Mouse (Mus musculus) embryonic facial prominence, embryonic 14.5 days (tissue): ENCODE results near the gene Taf15. TPM values are rescaled to one million over a fixed set of nuclear protein-coding genes. Genes with fewer than 3 reads are reported as not detected.
A peak's percentile ranks its signal among the peaks of the same experiment; 100 is the strongest.

ENCODE experiments used
- ATAC-seq: fragments of 200-750 bp; cut with Nextera tagmentation; 2 replicates; pipeline ENCODE4 v1.8.0; 2017; ENCODE audit warnings: low read depth, moderate number of reproducible peaks, moderate TSS enrichment
- DNase-seq: peaks from one replicate; pipeline ENCODE4 v3.0.0-alpha.2; 2015; ENCODE audit warnings: low spot score
- H3K27ac ChIP-seq: fragments of 300-500 bp; sonication (generic); replicated peaks from 2 replicates; pipeline ENCODE4 v1.5.1; 2014; ENCODE audit warnings: low read depth, mild to moderate bottlenecking, low read length, moderate library complexity
- H3K27me3 ChIP-seq: fragments of 300-500 bp; sonication (generic); replicated peaks from 2 replicates; pipeline ENCODE4 v1.6.1; 2014; ENCODE audit warnings: low read length; ENCODE audit not compliant: control insufficient read depth, insufficient read depth
- H3K36me3 ChIP-seq: fragments of 300-500 bp; sonication (generic); 2 replicates; pipeline ENCODE4 v1.6.1; 2014; ENCODE audit warnings: low read length, mixed read lengths; ENCODE audit not compliant: control insufficient read depth, insufficient read depth
- H3K4me1 ChIP-seq: fragments of 300-500 bp; sonication (generic); 2 replicates; pipeline ENCODE4 v1.6.1; 2014; ENCODE audit warnings: antibody characterized with exemption, low read length; ENCODE audit not compliant: control insufficient read depth, insufficient read depth
- H3K4me2 ChIP-seq: fragments of 300-500 bp; sonication (generic); 2 replicates; pipeline ENCODE4 v1.6.1; 2014; ENCODE audit warnings: low read depth, mild to moderate bottlenecking, low read length, moderate library complexity, mixed read lengths
- H3K4me3 ChIP-seq: fragments of 300-500 bp; sonication (generic); 2 replicates; pipeline ENCODE4 v1.5.1; 2014; ENCODE audit warnings: low read depth, mild to moderate bottlenecking, low read length
- H3K9ac ChIP-seq: fragments of 300-500 bp; sonication (generic); 2 replicates; pipeline ENCODE4 v1.6.1; 2014; ENCODE audit warnings: low read depth, mild to moderate bottlenecking, low read length, moderate library complexity, mixed read lengths
- H3K9me3 ChIP-seq: fragments of 300-500 bp; sonication (generic); 2 replicates; pipeline ENCODE4 v1.6.1; 2016; ENCODE audit warnings: low read length; ENCODE audit not compliant: control insufficient read depth
- WGBS: fragments of 180-500 bp; shearing (Covaris S2); extraction: QIAGEN DNeasy Blood & Tissue Kit; methylation state at CpG from one replicate; pipeline ENCODE4 v1.1.7; 2014; 5-methylcytosine and 5-hydroxymethylcytosine counted together
- polyA plus RNA-seq: library from polyadenylated mRNA; unstranded; fragments of >200 nt; fragmentation: Nextera tagmentation; extraction: Ambion mirVana; gene quantifications from 2 replicates; pipeline ENCODE4 v1.2.1, GENCODE M21; 2014

Gene Taf15
- polyA plus RNA-seq, 1 experiment from 2014 or later = 7.6 TPM

DNA sequence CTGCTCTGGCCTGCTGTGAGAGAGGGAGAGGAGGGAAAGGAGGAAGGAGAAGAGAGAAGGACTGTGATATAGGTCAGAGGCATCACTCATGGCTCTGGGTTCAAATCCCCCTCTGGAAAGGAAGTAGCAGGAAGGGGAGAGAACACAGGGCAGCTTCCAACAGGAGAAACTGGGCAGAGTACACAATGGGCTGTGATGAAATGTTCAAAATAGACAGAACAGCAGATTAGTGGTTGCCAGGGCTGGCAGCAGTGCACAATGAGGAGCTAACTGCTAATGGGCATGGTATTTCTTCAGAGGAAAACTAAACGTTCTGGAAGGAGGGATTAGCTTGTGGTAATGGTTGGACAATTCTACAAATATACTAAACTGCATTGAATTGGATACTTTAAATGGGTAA is 22.3 kb upstream of the Taf15 start:
- Histone ChIP-seq H3K4me1 (peaks cover 12% of the 10 kb centered on the region; the same call in 1 of the 2 replicates), H3K9me3 (no peaks in the 10 kb centered on the region), H3K27me3 (peaks cover 3% of the 10 kb centered on the region), H3K9ac (no peak overlapping the region), H3K36me3 (no peaks in the 10 kb centered on the region), H3K4me2 (no peak overlapping the region), H3K4me3 (no peak overlapping the region), H3K27ac (no peak overlapping the region)
- DNase-seq = no peak
- no peak for ATAC-seq
- 21% methylated on average over 1 of the region's 1 CpGs for WGBS

DNA sequence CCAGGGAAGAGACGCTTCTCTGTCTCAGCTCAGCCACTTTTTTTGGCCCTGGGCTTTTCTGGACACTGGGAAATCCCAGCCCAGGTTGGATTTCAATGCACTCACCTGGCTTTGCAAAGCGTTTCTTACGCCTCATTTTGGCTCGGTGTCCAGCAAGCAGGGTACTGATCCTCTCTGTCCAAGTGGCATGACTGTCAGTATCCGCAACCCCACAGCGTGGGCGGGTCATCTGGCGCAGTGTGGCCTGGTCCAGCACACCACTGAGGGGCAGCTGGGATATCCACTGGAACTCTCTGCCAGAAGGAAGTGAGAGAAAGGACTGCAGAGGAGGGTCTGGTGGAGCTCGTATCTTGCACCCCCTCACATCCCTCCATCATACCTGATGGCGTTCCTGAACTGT is 21.6 kb upstream of the Taf15 start:
- H3K9ac ChIP-seq = no peak overlapping the region
- no peak overlapping the region for H3K27ac ChIP-seq
- H3K4me2 ChIP-seq = no peak overlapping the region
- peaks cover 12% of the 10 kb centered on the region; the same call in 1 of the 2 replicates for H3K4me1 ChIP-seq
- H3K9me3 ChIP-seq = no peaks in the 10 kb centered on the region
- H3K4me3 ChIP-seq = no peak overlapping the region
- DNase-seq = no peak
- no peaks in the 10 kb centered on the region for H3K27me3 ChIP-seq
- no peaks in the 10 kb centered on the region for H3K36me3 ChIP-seq
- no peak for ATAC-seq
- 86% methylated on average over 10 of the region's 10 CpGs for WGBS

DNA sequence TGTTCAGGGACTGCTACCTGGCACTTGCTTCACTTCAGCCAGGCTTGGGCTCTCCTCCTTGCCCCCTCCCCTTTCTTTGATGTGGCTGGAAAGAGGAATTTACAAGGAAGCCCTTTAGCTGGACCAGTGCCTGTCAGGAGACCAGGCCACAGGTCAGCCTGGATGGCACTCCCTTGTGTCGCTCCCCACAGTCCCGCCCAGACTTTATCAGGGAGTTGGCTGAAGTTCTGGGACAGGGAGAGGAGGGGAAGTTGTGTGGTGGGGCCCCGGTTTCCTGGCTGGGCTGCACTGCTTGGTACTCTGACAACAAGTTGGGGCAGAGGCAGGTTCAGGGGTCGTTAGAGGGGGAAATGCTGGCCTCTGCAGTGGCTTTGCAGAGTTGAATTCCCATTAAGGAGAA is 18.3 kb upstream of the Taf15 start:
- H3K27me3 ChIP-seq = no peaks in the 10 kb centered on the region; the same call in 1 of the 2 replicates
- no peaks in the 10 kb centered on the region for H3K9me3 ChIP-seq
- peaks cover 15% of the 10 kb centered on the region for H3K4me1 ChIP-seq
- no peak overlapping the region for H3K27ac ChIP-seq
- no peak overlapping the region for H3K9ac ChIP-seq
- WGBS = 17% methylated on average over 4 of the region's 4 CpGs
- no peak for DNase-seq
- H3K4me3 ChIP-seq = no peak overlapping the region
- no peaks in the 10 kb centered on the region for H3K36me3 ChIP-seq
- no peak overlapping the region for H3K4me2 ChIP-seq
- no peak for ATAC-seq

DNA sequence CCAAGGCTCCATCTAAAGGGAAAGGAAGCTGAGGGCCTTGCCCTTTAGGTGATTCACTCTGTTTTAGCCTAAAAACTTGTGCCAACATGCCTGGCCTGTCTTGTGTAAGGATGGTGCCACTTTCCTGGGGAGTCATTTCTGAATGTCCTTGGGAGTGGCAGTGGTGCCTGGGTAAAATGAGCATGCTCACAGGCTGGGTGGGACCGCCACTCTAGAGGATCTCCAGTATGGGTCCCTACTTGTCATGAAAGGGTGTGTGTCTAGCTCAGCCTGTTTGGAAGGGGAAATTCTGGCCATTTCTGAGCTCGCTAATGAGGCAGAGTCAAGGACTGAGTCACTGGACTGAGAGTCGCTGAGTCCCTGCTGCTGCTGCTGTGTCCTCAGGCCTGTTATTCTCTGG is 17.3 kb upstream of the Taf15 start:
- H3K9me3 ChIP-seq = no peaks in the 10 kb centered on the region
- H3K4me2 ChIP-seq = no peak overlapping the region
- DNase-seq (no peak), ATAC-seq (no peak)
- no peak overlapping the region for H3K4me3 ChIP-seq
- no peak overlapping the region for H3K27ac ChIP-seq
- H3K36me3 ChIP-seq = no peaks in the 10 kb centered on the region
- H3K4me1 ChIP-seq = peaks cover 15% of the 10 kb centered on the region
- no peak overlapping the region for H3K9ac ChIP-seq
- WGBS = 64% methylated on average over 3 of the region's 3 CpGs
- H3K27me3 ChIP-seq = peaks cover under 1% of the 10 kb centered on the region; the same call in 1 of the 2 replicates

DNA sequence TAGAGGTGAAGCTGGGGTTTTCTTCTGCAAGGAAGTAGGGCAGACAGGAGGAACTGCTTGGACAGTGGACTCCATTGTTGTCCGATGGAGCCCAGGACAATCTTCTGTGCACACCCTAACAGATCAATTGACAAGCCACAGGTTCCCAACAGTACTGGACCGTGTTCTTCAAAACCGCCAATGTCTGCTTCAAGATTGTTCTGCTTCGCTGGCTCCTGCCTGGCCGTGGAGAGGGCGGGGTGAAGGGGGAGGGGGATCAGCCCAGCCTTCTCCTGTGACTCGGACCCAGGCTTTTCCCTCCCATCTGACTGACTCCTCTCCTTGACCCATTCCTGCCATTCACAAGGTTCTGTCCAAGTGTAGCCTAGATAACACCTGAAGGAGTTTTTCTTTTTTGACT is 15.6 kb upstream of the Taf15 start:
- H3K4me2 ChIP-seq = no peak overlapping the region
- WGBS = 25% methylated on average over 7 of the region's 7 CpGs

DNA sequence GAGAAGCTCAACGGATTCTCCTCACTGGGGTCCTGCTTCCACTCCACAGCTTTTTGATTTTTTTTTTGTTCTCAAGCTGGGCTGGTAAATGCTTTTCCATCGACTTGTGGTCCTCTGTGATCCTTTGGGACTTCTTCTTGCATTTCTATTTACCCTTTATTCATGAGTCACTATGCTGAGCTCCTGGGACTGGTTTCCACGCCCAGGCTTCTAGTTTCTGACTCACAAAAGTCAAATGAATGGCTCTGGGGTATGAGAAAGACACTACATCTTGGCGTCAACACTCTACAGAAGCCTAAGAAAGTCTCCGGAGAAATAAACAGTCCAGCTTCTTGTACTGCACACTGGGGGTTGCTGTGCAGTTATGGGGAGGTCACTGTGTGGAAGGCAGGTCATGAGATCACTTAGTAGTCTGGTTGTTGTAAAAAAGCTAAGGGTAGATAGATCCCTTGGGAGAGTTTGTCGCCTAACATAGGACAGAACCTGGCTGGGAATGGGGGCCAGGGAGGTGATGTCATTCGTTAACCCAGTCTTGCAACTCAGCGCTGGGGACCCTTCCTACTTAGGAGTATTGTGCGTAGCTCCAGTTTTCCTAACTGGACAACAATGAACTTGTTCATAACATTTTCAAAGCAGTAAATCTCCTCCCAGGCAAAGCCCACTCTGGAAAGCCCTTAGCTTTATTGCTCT is 14.8 kb upstream of the Taf15 start:
- peaks cover 15% of the 10 kb centered on the region for H3K4me1 ChIP-seq
- H3K4me2 ChIP-seq = no peak overlapping the region
- H3K27me3 ChIP-seq = peaks cover 15% of the 10 kb centered on the region
- no peaks in the 10 kb centered on the region for H3K36me3 ChIP-seq
- H3K9ac ChIP-seq = no peak overlapping the region
- ATAC-seq (no peak), DNase-seq (no peak)
- H3K4me3 ChIP-seq = no peak overlapping the region
- no peaks in the 10 kb centered on the region for H3K9me3 ChIP-seq
- H3K27ac ChIP-seq = no peak overlapping the region
- WGBS = 50% methylated on average over 9 of the region's 9 CpGs

More for the DNA sequence above, 15.6 kb upstream of the Taf15 start:
- no peaks in the 10 kb centered on the region for H3K36me3 ChIP-seq
- H3K27me3 ChIP-seq = peaks cover 9% of the 10 kb centered on the region
- H3K4me1 ChIP-seq = peaks cover 15% of the 10 kb centered on the region
- ATAC-seq (no peak), DNase-seq (no peak)
- no peak overlapping the region for H3K9ac ChIP-seq
- H3K9me3 ChIP-seq = no peaks in the 10 kb centered on the region
- H3K4me3 ChIP-seq = no peak overlapping the region
- no peak overlapping the region for H3K27ac ChIP-seq

DNA sequence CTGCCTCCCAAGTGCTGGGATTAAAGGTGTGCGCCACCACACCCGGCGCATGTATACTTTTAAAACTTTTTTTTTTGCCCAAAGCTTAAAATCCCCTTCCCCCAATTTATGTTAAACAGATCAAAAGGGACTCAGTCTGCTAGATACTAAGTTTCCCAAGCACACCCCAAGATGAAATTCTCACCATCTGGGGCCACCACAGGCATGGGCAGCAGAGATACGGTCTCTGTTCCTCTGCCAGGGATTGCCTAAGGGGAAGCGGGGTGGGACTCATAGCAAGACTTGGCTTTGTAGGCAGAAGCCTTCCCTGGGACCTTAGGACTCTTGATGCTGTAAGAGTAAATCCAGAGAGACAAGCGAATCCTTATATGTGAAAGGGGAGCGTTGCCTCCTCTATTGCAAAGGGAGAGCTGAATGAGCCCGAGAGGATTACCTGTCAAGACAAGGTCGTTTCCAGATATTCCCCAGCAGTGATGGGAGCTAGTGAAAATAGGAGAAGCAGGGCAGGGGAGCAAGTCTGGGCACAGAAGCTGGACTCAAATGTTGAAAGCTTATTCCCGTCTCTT is 11.3 kb upstream of the Taf15 start:
- Histone ChIP-seq H3K27me3 (peaks cover 27% of the 10 kb centered on the region), H3K4me2 (peak overlapping the region; percentile 96; the same call in 1 of the 2 replicates), H3K4me3 (peak overlapping the region; percentile 61), H3K9ac (no peak overlapping the region), H3K4me1 (peaks cover 19% of the 10 kb centered on the region), H3K27ac (no peak overlapping the region), H3K36me3 (no peaks in the 10 kb centered on the region), H3K9me3 (no peaks in the 10 kb centered on the region)
- 53% methylated on average over 10 of the region's 10 CpGs for WGBS
- DNase-seq (no peak), ATAC-seq (no peak)

DNA sequence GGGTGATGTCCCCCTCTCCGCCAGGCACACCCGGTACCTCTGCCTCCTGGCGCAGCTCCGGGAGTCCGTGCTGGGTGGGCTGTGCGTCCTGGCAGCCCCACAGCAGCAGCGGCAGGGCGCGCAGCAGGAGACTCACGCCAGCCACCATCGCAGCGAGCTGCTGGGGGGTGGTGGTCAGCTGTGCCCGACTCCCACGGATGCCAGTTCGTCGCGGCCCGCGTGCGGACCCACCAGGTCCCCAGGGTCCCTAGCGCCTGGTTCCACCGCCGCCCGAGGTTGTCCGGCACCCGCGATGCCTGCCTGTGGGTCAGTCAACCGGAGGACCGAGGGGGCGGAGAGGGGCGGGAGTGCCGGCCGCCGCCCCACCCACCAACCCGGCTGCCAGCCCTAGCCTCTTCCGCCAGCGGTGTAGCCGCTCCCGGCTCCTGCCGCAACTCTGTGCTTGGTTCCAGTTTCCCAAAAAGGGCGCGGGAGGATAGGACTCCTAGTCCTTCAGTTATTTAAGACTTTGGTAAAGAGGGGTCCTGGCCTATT is 10.1 kb upstream of the Taf15 start, which contains the start of gene Mmp28:
Mmp28 (minus strand) TSS at position 361 of the 534 bp plus-strand sequence.
- Histone ChIP-seq H3K4me3 (peak within 1 kb of the TSS; percentile 61), H3K36me3 (no peaks in the 10 kb centered on the region), H3K9me3 (no peaks in the 10 kb centered on the region), H3K4me1 (peaks cover 11% of the 10 kb centered on the region), H3K9ac (peak within 1 kb of the TSS; percentile 76), H3K4me2 (peak within 1 kb of the TSS; percentile 96), H3K27ac (no peak within 1 kb of the TSS), H3K27me3 (peaks cover 27% of the 10 kb centered on the region)
- no peak for DNase-seq
- 0 out of 2 replicates have a peak, but pooled peaks have one; percentile 66 for ATAC-seq
- WGBS = under 1% methylated on average over 22 of the region's 42 CpGs
